Mouse (Mus musculus) natural killer cell, adult 2 months (primary cell): ENCODE results near the gene Ccp110.

Source experiments
- DNase-seq, 2 experiments: peaks; one replicate each; pipeline ENCODE4 v3.0.0; 2022; ENCODE audit warnings: low spot score in 2 of 2

The Ccp110 gene

DNA sequence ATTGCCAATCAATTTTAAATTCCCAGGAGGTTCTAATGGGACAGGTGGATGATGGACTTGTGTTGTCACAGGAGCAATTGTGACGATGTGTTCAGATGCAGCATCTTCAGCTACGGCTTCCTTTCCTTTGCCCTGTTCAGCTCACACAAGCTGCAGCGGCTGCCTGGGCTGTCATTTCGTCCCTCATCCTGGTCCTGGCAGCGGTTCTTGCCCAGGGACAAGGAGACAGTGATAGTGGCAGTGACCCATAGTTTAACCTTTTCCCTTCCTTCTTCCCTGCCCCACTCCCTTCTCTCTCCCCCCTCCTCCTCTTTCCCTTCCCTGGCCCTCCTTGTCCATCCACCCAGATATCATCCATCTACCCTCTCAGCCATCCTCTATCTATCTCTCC lies 54.5 kb downstream of the Ccp110 start:
- DNase-seq: no peak

DNA sequence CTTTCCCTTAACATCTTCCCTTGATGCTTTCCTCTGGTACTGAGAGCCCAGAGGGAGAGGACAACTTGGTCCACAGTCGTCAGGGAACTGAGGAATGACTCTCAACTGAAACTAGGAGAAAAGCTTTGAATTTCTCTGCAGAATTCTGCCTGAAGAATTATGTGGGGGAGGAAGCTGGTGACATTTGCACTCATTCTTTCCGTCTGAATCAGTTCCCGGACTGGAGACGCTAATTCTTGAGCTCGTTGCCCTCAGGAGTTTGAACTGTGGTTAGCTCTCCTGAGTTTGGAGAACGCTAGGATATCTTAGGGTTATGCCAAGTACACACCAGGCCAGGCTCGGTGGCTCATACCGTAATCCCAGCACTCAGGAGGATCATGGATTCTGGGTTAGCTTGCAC lies 56.9 kb downstream of the Ccp110 start:
- DNase-seq: no peak

DNA sequence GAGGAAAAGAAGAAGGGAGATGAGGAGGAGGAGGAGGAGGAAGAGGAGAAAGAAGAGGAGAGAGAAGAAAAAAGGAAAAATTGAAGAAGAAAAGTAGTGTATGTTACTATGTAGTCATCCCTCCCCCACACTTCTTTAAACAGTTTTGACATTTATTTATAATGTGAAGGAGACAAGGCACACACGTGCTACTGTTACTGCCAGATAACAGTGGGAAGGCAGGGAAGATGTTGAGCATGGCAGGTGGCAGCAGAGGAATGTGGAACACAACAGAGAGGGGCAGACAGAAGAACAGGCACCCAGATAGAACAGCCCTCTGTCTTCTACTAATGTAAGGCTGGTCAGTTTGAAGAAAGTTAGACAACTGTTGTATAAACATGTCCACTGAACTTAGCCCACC lies 57.3 kb downstream of the Ccp110 start:
- no peak for DNase-seq

DNA sequence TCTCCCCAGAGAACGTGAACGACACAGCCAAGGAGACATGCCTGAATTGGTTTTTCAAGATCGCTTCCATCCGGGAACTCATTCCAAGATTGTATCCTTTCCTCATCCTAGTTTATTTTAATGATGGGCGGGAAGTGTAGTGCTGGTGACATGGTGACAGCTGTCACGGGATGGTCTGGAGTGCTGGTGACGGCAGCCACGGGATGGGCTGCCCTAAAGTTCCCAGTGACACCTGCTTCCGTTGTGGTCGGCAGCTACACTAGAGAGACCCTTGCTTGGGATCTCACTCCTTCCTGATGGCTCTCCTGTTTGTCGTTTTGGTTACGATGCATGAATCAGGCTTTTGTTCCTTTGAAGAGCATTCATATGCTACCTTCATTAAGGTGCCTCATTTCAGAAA lies 60.7 kb downstream of the Ccp110 start:
- no peak for DNase-seq

DNA sequence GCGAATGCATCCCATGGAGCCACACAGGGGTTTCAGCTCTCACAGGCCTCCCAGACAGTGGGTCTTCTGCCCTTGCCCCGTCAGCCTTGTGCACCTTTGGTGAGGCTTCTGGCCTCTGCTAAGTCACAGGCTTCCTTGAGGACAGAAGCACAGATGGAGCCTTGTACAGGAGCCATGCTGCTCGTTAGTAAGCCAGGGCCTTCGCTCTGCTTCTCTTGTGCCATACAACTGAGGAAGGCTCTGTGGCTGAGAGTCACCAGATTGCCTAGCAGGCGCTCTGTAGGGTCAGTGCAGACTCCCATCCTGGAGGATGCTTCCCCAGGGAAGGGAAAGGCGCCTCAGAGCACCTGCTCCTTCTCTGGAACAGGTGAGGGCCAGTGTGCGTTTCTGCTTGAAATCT lies 63.6 kb downstream of the Ccp110 start:
- no peak for DNase-seq

DNA sequence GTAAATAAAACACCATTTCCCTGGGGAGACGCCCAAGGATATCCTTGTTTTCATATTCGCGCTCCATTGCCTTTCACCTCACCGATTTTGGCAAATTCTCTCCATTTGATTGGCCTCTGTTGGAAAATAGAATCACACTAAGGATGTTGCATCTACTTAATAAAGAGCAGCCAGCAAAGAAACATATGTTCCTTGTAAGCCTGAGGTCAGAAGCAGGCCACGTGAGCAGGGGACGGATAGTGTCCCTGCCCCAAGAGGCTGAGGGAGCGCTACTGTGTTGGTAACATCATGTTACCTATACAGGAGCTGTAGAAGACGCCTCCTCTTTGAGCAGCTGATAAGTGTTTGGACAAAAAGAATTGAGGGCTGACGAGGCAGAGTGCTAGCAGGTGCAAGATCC lies 64.1 kb downstream of the Ccp110 start:
- DNase-seq: no peak

DNA sequence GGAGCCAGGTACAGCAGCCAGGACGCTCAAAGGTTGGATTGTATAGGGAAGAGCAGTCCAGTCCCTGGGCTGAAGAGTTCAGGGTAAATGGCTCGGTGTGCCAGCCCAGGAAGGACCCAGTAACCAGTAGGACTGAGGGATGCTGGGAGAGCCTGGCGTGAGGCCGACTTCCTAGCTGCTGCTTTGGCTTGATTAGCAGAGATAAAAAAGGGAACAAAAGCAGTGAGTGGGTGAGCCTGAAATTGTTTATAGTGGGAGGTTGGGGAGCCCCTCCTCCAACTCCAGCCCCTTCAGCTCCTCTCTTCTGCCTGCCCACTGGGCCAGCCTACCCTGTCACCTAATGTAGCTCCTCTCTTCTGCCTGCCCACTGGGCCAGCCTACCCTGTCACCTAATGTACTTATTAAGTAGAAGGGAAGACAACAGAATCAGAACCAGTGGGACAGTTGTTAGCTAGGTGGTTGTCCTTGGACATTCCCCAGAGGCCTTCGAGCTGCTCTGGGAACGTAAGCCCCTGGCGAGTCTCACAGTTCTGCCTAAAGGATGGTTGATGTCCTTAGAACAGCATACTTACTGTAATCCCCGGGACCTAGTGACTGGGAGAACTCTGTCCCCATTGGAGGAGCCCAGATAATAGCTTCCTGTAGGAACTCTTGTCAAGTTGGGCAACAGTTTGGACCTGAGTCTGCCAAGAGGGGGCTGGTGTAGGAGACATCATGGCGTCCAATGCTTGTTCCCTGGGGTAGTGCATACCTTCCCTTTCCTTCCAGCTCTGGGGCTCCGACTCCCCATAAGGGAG lies 65.4 kb downstream of the Ccp110 start:
- no peak for DNase-seq

DNA sequence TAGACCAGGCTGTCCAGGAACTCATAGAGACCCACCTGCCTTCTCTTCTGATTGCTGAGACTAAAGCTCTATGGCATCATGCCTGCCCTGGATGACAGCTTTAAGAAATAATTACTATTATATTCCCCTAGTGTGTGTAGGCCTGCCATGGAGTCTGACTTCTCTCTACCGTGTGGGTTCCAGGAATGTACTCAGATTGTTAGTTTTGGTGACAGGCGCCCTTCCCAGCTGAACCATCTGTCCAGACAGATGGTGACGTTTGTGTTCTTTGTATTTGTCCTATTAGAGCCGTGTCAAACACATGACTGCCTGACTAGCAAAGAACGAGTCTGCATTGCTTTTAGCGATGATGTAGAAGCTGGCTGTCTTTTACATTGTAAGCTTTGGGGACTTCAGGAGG lies 66.2 kb downstream of the Ccp110 start:
- DNase-seq: no peak

DNA sequence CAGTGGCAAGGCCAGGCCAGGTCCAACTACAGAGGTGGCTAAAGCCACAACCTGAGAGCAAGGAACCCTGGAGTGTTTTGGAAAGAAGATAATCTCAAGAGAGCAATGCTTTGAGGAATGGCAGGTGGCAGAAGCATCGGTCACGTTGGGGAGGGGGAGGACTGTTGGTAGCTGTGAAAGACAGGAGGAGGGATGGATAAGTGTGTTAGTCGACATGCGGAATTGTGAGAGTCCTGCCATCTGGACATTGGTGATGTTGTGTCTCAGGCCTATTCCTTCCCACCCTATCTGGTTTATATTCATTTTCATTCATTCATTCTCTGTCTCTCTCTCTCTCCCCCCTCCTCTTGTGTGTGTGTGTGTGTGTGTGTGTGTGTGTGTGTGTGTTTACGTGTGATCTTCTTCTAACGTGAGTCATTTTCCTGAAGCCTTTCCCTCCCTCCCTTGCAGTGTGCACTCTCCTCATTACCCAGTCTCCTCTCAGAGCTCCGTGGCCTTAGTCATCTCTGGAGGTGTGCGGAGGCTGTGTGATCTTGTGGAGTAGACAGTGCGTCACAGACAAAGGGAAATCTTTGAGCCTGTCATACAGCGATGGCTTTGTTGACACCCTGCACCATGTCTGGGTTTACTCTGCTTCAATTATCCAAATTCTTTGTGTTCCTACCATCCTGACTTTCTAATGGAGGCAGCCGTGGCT lies 71.1 kb downstream of the Ccp110 start:
- DNase-seq: no peak

DNA sequence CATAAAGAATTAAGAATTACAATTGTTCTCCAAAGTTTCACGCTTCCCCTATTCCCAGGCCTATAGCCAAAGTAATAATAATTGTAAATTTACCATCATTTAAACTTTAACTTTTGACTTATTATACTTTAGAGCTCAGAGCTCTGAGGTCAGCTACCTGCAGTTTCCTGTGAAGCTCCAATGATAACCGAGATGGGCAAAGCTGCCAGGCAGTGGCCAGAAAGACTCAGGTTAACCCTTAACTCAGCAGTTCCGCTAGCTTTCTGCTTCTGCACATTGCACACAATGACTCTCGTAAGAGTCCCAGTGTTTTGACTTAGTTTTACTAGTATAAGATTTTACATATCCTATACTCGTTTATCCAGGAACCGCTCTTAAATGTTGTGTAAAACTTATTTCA lies 73.7 kb downstream of the Ccp110 start:
- no peak for DNase-seq
